Mouse (Mus musculus) G1E (cell line): Measurements from ENCODE around the gene Cacna1a.

Source experiments
- CTCF ChIP-seq: IDR thresholded peaks from 2 replicates; pipeline ENCODE4 v1.5.1; 2012; ENCODE audit warnings: low read depth, low read length, inconsistent platforms, mixed read lengths
- GATA1 ChIP-seq: IDR thresholded peaks from 2 replicates; pipeline ENCODE4 v1.6.1; 2012; ENCODE audit warnings: borderline replicate concordance, low read length, inconsistent platforms, mixed read lengths
- TAL1 ChIP-seq: conservative IDR thresholded peaks from 2 replicates; pipeline ENCODE4 v1.6.1; 2012; ENCODE audit warnings: low read depth, low read length, inconsistent platforms, mixed read lengths

DNA sequence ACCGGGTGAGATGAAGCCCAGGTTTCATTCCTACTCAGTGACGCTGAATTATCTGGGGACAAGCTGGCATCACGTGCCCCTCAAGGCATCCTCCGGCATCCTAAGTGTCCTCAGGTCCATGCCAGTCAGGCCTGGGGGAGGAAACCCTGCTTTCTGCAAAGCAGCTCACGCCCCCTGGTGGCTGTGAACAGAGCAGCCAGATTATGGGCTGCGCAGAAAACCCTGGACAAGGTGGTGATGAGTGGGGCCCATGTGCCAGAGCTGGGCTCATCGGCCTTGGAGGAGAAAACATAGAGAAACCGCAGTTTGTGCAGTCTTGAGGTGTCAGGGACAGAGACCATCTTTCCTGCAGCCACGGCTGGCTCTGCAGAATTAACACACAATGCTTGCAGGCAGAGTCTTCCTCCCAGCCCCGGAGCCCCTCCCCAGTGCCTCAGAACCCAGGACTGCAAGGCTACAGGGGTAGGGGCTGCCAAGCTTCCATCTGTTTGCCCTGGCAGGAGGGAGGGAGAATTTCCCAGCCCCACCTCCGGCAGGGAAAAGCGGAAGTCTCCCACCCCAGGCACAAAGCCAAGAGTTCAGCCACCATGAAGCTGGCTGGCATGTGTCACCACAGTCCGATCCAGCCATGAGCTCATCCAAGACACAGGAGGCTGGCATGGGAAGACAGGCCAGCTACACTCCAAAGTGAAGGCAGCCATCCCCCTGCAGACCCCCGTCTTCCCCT lies 166.2 kb downstream of the Cacna1a start:
- TF ChIP-seq CTCF = peak; percentile 66
- no peak for TF ChIP-seq TAL1
- no peak for TF ChIP-seq GATA1
